Mouse (Mus musculus) myocyte (in vitro differentiated cells): ENCODE measurements around the gene C1rb.
"Not testable (repeated sequence)": the region's sequence is repeated elsewhere in the genome, so short reads cannot be mapped to it uniquely, and the experiment has no call there.

Experiments
- CEBPB ChIP-seq: IDR thresholded peaks from 2 replicates; pipeline ENCODE4 v1.6.1; 2011; ENCODE audit warnings: mild to moderate bottlenecking, moderate library complexity; ENCODE audit not compliant: poor library complexity, insufficient read depth, severe bottlenecking
- E2F4 ChIP-seq: IDR thresholded peaks from one replicate; pipeline ENCODE4 v1.6.1; 2011; ENCODE audit warnings: mild to moderate bottlenecking, control low read depth, moderate library complexity; ENCODE audit not compliant: insufficient read depth
- MAX ChIP-seq: IDR thresholded peaks from one replicate; pipeline ENCODE4 v1.6.1; 2011; ENCODE audit warnings: low read depth, mild to moderate bottlenecking, control low read depth
- MYOD1 ChIP-seq, 3 experiments: IDR thresholded peaks; one replicate each; pipeline ENCODE4 v1.6.1; 2011; ENCODE audit warnings: control low read depth in 2 of 3, low read depth in 2 of 3, mild to moderate bottlenecking in 2 of 3, moderate library complexity in 1 of 3; ENCODE audit not compliant: insufficient read length in 2 of 3, control insufficient read depth in 1 of 3
- MYOG ChIP-seq, 3 experiments: IDR thresholded peaks; one replicate each; pipeline ENCODE4 v1.6.1; 2011; ENCODE audit warnings: control low read depth in 2 of 3, low read depth in 2 of 3, mild to moderate bottlenecking in 2 of 3; ENCODE audit not compliant: insufficient read length in 2 of 3, control insufficient read depth in 1 of 3, insufficient read depth in 1 of 3
- POLR2A ChIP-seq: IDR thresholded peaks from one replicate; pipeline ENCODE4 v1.6.1; 2011; ENCODE audit warnings: low read depth, mild to moderate bottlenecking, control low read depth, moderate library complexity; ENCODE audit not compliant: insufficient read length
- POLR2AphosphoS2 ChIP-seq: IDR thresholded peaks from one replicate; pipeline ENCODE4 v1.6.1; 2011; ENCODE audit warnings: low read depth, control low read depth; ENCODE audit not compliant: insufficient read length
- TCF12 ChIP-seq: IDR thresholded peaks from one replicate; pipeline ENCODE4 v1.6.1; 2011; ENCODE audit warnings: mild to moderate bottlenecking, control low read depth; ENCODE audit not compliant: poor library complexity, insufficient read depth, severe bottlenecking
- TCF3 ChIP-seq: IDR thresholded peaks from one replicate; pipeline ENCODE4 v1.6.1; 2011; ENCODE audit warnings: low read depth, control low read depth; ENCODE audit not compliant: insufficient read length

DNA sequence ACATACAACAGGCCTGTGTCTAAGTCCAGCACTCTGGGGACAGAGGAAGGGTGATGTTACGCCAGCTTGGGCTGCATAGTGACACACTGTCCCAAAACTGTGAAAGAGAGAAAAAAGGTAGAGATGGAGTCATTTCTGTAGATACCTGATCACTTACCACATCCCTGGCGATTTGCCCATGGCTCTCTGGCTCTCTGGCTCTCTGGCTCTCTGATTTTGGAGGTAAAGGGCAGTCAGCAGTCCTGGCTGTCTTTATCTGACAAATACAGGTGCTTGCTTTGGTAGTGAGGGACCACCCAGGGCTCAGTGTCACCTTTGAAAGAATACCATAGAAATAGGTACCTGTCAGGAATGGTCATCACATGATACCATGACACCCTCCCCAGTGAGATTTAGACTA, 28.9 kb upstream of the C1rb start:
- TF ChIP-seq MYOD1 (IDR thresholded peaks at IDR 0.05; ENCODE audit: control insufficient read depth in 1 of 3, insufficient read length in 2 of 3, low read depth in 2 of 3); POLR2A; MYOG (IDR thresholded peaks at IDR 0.05; ENCODE audit: control insufficient read depth in 1 of 3, insufficient read depth in 1 of 3, insufficient read length in 2 of 3, low read depth in 2 of 3); E2F4; TCF3; TCF12; MAX; POLR2AphosphoS2; CEBPB: not testable (repeated sequence)
